Mouse (Mus musculus) midbrain, embryonic 12.5 days (tissue): ENCODE measurements around the gene Rnf169. TPM values are rescaled to one million over a fixed set of nuclear protein-coding genes. Genes with fewer than 3 reads are reported as not detected.
A peak's percentile ranks its signal among the peaks of the same experiment; 100 is the strongest.
"Not testable (repeated sequence)": the region's sequence is repeated elsewhere in the genome, so short reads cannot be mapped to it uniquely, and the experiment has no call there.

ENCODE experiments used
- ATAC-seq: fragments of 200-750 bp; cut with Nextera tagmentation; 2 replicates; pipeline ENCODE4 v1.8.0; 2017; ENCODE audit warnings: low read depth, moderate TSS enrichment, moderate library complexity; ENCODE audit not compliant: low FRiP score
- H3K27ac ChIP-seq: fragments of 300-500 bp; sonication (generic); replicated peaks from 2 replicates; pipeline ENCODE4 v1.5.1; 2016; ENCODE audit warnings: mild to moderate bottlenecking
- H3K27me3 ChIP-seq: fragments of 300-500 bp; sonication (generic); 2 replicates; pipeline ENCODE4 v1.6.1; 2016; ENCODE audit warnings: mild to moderate bottlenecking
- H3K36me3 ChIP-seq: fragments of 300-500 bp; sonication (generic); 2 replicates; pipeline ENCODE4 v1.6.1; 2016
- H3K4me1 ChIP-seq: fragments of 300-500 bp; sonication (generic); 2 replicates; pipeline ENCODE4 v1.6.1; 2016
- H3K4me2 ChIP-seq: fragments of 300-500 bp; sonication (generic); replicated peaks from 2 replicates; pipeline ENCODE4 v1.6.1; 2016; ENCODE audit warnings: mild to moderate bottlenecking, moderate library complexity
- H3K4me3 ChIP-seq: fragments of 300-500 bp; sonication (generic); 2 replicates; pipeline ENCODE4 v1.5.1; 2016; ENCODE audit warnings: mild to moderate bottlenecking
- H3K9ac ChIP-seq: fragments of 300-500 bp; sonication (generic); replicated peaks from 2 replicates; pipeline ENCODE4 v1.6.1; 2016; ENCODE audit warnings: mild to moderate bottlenecking, moderate library complexity
- H3K9me3 ChIP-seq: fragments of 300-500 bp; sonication (generic); 2 replicates; pipeline ENCODE4 v1.6.1; 2016; ENCODE audit warnings: mild to moderate bottlenecking
- WGBS: fragments of 180-500 bp; shearing (Covaris S2); methylation state at CpG from one replicate; pipeline ENCODE4 v1.1.7; 2016; 5-methylcytosine and 5-hydroxymethylcytosine counted together
- polyA plus RNA-seq: library from polyadenylated mRNA; unstranded; fragments of >200 nt; fragmentation: Nextera tagmentation; extraction: Ambion mirVana; gene quantifications from 2 replicates; pipeline ENCODE4 v1.2.1, GENCODE M21; 2016

Rnf169 gene
- polyA plus RNA-seq, 1 experiment from 2014 or later, result 7.4 TPM

GRCm38 (mm10) chr7:99975819-99976575 lies 4.3 kb downstream of the Rnf169 start:
- Histone ChIP-seq H3K27me3 (no peaks in the 10 kb centered on the region), H3K9ac (no peak overlapping the region), H3K4me2 (no peak overlapping the region), H3K27ac (no peak overlapping the region), H3K4me1 (peaks cover 44% of the 10 kb centered on the region), H3K4me3 (no peak overlapping the region), H3K36me3 (no peaks in the 10 kb centered on the region), H3K9me3 (no peaks in the 10 kb centered on the region)
- no peak for ATAC-seq
- WGBS, result 88% methylated on average over 5 of the region's 5 CpGs

- no peak overlapping the region for H3K9ac ChIP-seq
- WGBS, result 76% methylated on average over 10 of the region's 10 CpGs
- H3K9me3 ChIP-seq, result no peaks in the 10 kb centered on the region
- H3K4me1 ChIP-seq, result peaks cover 46% of the 10 kb centered on the region
- H3K27ac ChIP-seq, result 0 out of 2 replicates have a peak overlapping the region, but pooled peaks have one; percentile 3
- no peak for ATAC-seq
- no peak overlapping the region for H3K4me2 ChIP-seq
- H3K36me3 ChIP-seq, result no peaks in the 10 kb centered on the region
- no peaks in the 10 kb centered on the region for H3K27me3 ChIP-seq
- no peak overlapping the region for H3K4me3 ChIP-seq
Observed at GRCm38 (mm10) chr7:99974208-99974970, 5.9 kb downstream of the Rnf169 start.

- WGBS, result 76% methylated on average over 3 of the region's 3 CpGs
- ATAC-seq, H3K36me3 ChIP-seq, H3K9ac ChIP-seq, H3K4me3 ChIP-seq, H3K4me2 ChIP-seq, H3K9me3 ChIP-seq, H3K27me3 ChIP-seq: not testable (repeated sequence)
- peaks cover 52% of the 10 kb centered on the region for H3K4me1 ChIP-seq
- H3K27ac ChIP-seq, result 0 out of 2 replicates have a peak overlapping the region, but pooled peaks have one; percentile 20
Observed at GRCm38 (mm10) chr7:99972912-99973311, 7.3 kb downstream of the Rnf169 start.

- H3K4me2 ChIP-seq, result no peak overlapping the region
- H3K4me1 ChIP-seq, result peaks cover 58% of the 10 kb centered on the region
- no peaks in the 10 kb centered on the region for H3K9me3 ChIP-seq
- WGBS, result 73% methylated on average over 2 of the region's 2 CpGs
- ATAC-seq, result no peak
- H3K4me3 ChIP-seq, result no peak overlapping the region
- H3K36me3 ChIP-seq, result no peaks in the 10 kb centered on the region
- H3K9ac ChIP-seq, result no peak overlapping the region
- no peaks in the 10 kb centered on the region for H3K27me3 ChIP-seq
- H3K27ac ChIP-seq, result no peak overlapping the region
Observed at GRCm38 (mm10) chr7:99971926-99972325, 8.3 kb downstream of the Rnf169 start.

- ATAC-seq, result no peak
- Histone ChIP-seq H3K27ac (no peak overlapping the region), H3K4me2 (no peak overlapping the region), H3K27me3 (no peaks in the 10 kb centered on the region), H3K9ac (no peak overlapping the region), H3K4me3 (no peak overlapping the region), H3K4me1 (peaks cover 74% of the 10 kb centered on the region), H3K9me3 (no peaks in the 10 kb centered on the region), H3K36me3 (no peaks in the 10 kb centered on the region)
- 83% methylated on average over 4 of the region's 4 CpGs for WGBS
Observed at GRCm38 (mm10) chr7:99969151-99969550, 11.1 kb downstream of the Rnf169 start.

GRCm38 (mm10) chr7:99966011-99966721 lies 14.1 kb downstream of the Rnf169 start:
- Histone ChIP-seq H3K9me3 (no peaks in the 10 kb centered on the region), H3K4me2 (no peak overlapping the region), H3K9ac (no peak overlapping the region; the same call in 1 of the 2 replicates), H3K4me3 (no peak overlapping the region), H3K27ac (peak overlapping the region; percentile 70), H3K4me1 (peaks cover 53% of the 10 kb centered on the region), H3K27me3 (no peaks in the 10 kb centered on the region), H3K36me3 (no peaks in the 10 kb centered on the region)
- 42% methylated on average over 9 of the region's 9 CpGs for WGBS
- no peak for ATAC-seq

- ATAC-seq, result no peak
- H3K4me1 ChIP-seq, result peaks cover 50% of the 10 kb centered on the region
- H3K36me3 ChIP-seq, result no peaks in the 10 kb centered on the region
- peak overlapping the region; percentile 18 for H3K4me2 ChIP-seq
- no peak overlapping the region for H3K4me3 ChIP-seq
- no peaks in the 10 kb centered on the region for H3K27me3 ChIP-seq
- WGBS, result 35% methylated on average over 9 of the region's 9 CpGs
- H3K9me3 ChIP-seq, result no peaks in the 10 kb centered on the region
- H3K9ac ChIP-seq, result no peak overlapping the region; the same call in 1 of the 2 replicates
- H3K27ac ChIP-seq, result peak overlapping the region; percentile 46
Observed at GRCm38 (mm10) chr7:99965020-99965841, 15.0 kb downstream of the Rnf169 start.

GRCm38 (mm10) chr7:99963237-99963860 lies 16.9 kb downstream of the Rnf169 start:
- no peaks in the 10 kb centered on the region for H3K36me3 ChIP-seq

GRCm38 (mm10) chr7:99962536-99963236 lies 17.6 kb downstream of the Rnf169 start:
- no peak for ATAC-seq
- Histone ChIP-seq H3K36me3 (no peaks in the 10 kb centered on the region), H3K27ac (no peak overlapping the region), H3K9me3 (no peaks in the 10 kb centered on the region), H3K4me3 (no peak overlapping the region), H3K4me1 (peaks cover 32% of the 10 kb centered on the region), H3K4me2 (no peak overlapping the region), H3K9ac (no peak overlapping the region), H3K27me3 (no peaks in the 10 kb centered on the region)
- WGBS, result 83% methylated on average over 8 of the region's 8 CpGs

More at GRCm38 (mm10) chr7:99963237-99963860, 16.9 kb downstream of the Rnf169 start:
- H3K4me1 ChIP-seq, result peaks cover 35% of the 10 kb centered on the region
- ATAC-seq, result no peak
- H3K4me2 ChIP-seq, result no peak overlapping the region
- WGBS, result 88% methylated on average over 3 of the region's 3 CpGs
- H3K9me3 ChIP-seq, result no peaks in the 10 kb centered on the region
- no peak overlapping the region for H3K27ac ChIP-seq
- no peak overlapping the region for H3K9ac ChIP-seq
- H3K27me3 ChIP-seq, result no peaks in the 10 kb centered on the region
- H3K4me3 ChIP-seq, result no peak overlapping the region

- 94% methylated on average over 2 of the region's 2 CpGs for WGBS
- no peak overlapping the region for H3K27ac ChIP-seq
Observed at GRCm38 (mm10) chr7:99961518-99961917, 18.7 kb downstream of the Rnf169 start.

More at GRCm38 (mm10) chr7:99961518-99961917, 18.7 kb downstream of the Rnf169 start:
- ATAC-seq, result no peak
- Histone ChIP-seq H3K4me2 (no peak overlapping the region), H3K9me3 (no peaks in the 10 kb centered on the region), H3K36me3 (no peaks in the 10 kb centered on the region), H3K27me3 (no peaks in the 10 kb centered on the region), H3K4me3 (no peak overlapping the region), H3K9ac (no peak overlapping the region), H3K4me1 (peaks cover 22% of the 10 kb centered on the region)
